ENCODE assay signal across 9 mouse cellular contexts in the genomic region with DNA sequence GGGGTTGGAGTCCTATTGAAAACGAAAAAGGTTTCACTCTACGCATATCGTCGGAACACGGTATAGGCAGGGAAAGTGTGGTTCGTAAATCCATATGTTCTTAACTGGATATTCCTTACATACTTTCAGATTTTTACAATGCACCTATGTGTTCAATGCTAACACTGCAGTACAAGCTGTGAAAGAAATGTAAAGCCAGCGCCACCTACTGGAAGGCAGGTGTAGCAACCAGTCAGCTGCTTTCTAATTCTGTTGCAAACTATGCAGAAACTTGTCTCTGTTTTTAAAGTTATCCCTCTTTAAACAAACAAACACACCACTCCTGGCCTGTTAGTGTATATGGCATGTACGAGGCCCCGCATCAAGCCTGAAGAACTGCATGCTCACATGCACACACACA. TPM values are rescaled to one million over a fixed set of nuclear protein-coding genes. Genes with fewer than 3 reads are reported as not detected.
DNase-seq lines count a peak whose midpoint lies in the region; ATAC-seq lines count a peak whose summit lies in the region.
"Had no signal": no experiment of that assay in that cellular context is flagged by ENCODE, and none has a peak within 500 bp of the region (broad histone marks: within the 10 kb centered on the region; RNA-seq: fewer than 3 reads in every experiment).

No protein-coding gene starts in this region.

- no peaks in the 10 kb centered on the region for H3K4me1 ChIP-seq in midbrain, embryonic 10.5 days
- H3K4me1 ChIP-seq in midbrain, embryonic 16.5 days (ENCODE audit: control insufficient read depth, insufficient read depth, low read length) = no peaks in the 10 kb centered on the region
- no peaks in the 10 kb centered on the region for H3K4me1 ChIP-seq in hindbrain, embryonic 15.5 days (replicated peaks)

- H3K9me3 ChIP-seq in midbrain, embryonic 10.5 days (replicated peaks) = no peaks in the 10 kb centered on the region
- no peaks in the 10 kb centered on the region for H3K9me3 ChIP-seq in midbrain, embryonic 16.5 days (replicated peaks; ENCODE audit: control insufficient read depth, low read length, poor library complexity, severe bottlenecking)
- H3K9me3 ChIP-seq in hindbrain, embryonic 15.5 days = no peaks in the 10 kb centered on the region

- H3K27me3 ChIP-seq in midbrain, embryonic 10.5 days (ENCODE audit: low read depth, poor library complexity, severe bottlenecking) = no peaks in the 10 kb centered on the region
- no peaks in the 10 kb centered on the region for H3K27me3 ChIP-seq in midbrain, embryonic 16.5 days (ENCODE audit: control insufficient read depth, insufficient read depth, low read depth, low read length)
- no peaks in the 10 kb centered on the region for H3K27me3 ChIP-seq in hindbrain, embryonic 15.5 days

- H3K9ac ChIP-seq in midbrain, embryonic 16.5 days (ENCODE audit: low read depth, low read length) = no peak overlapping the region
- H3K9ac ChIP-seq in hindbrain, embryonic 15.5 days = no peak overlapping the region

- no peak overlapping the region for H3K27ac ChIP-seq in midbrain, embryonic 10.5 days (replicated peaks)
- H3K27ac ChIP-seq in midbrain, embryonic 16.5 days (ENCODE audit: low read length) = no peak overlapping the region
- no peak overlapping the region for H3K27ac ChIP-seq in hindbrain, embryonic 15.5 days (replicated peaks)

- 28% methylated on average over 9 of the region's 9 CpGs for WGBS in midbrain, embryonic 10.5 days
- 31% methylated on average over 9 of the region's 9 CpGs for WGBS in midbrain, embryonic 16.5 days
- 37% methylated on average over 9 of the region's 9 CpGs for WGBS in hindbrain, embryonic 15.5 days

- H3K4me3 ChIP-seq in midbrain, embryonic 10.5 days = no peak overlapping the region
- H3K4me3 ChIP-seq in midbrain, embryonic 16.5 days (ENCODE audit: low read depth, low read length) = no peak overlapping the region
- H3K4me3 ChIP-seq in hindbrain, embryonic 15.5 days = no peak overlapping the region
- H3K4me3 ChIP-seq: erythroblast, embryonic 14.5 days had no signal

- DNase-seq in midbrain, embryonic 10.5 days (ENCODE audit: low spot score) = peak; percentile 53
- DNase-seq in R1 (ENCODE audit: low read depth, low spot score) = peak; percentile 68
- peak; percentile 87 for DNase-seq in embryo, embryonic 11 days
- DNase-seq in layer of hippocampus, postnatal 36 days = peak; percentile 26 to 48
- DNase-seq in mesoderm, embryonic 11.5 days (ENCODE audit: low read depth, low spot score) = peak; percentile 82
- DNase-seq in thymus, postnatal 14 days = peak; percentile 53

- H3K4me2 ChIP-seq in midbrain, embryonic 16.5 days (ENCODE audit: low read length) = no peak overlapping the region
- H3K4me2 ChIP-seq in hindbrain, embryonic 15.5 days = no peak overlapping the region

- no peak for ATAC-seq in midbrain, embryonic 16.5 days
- ATAC-seq in hindbrain, embryonic 15.5 days (ENCODE audit: low FRiP score, low read depth) = 0 out of 2 replicates have a peak, but pooled peaks have one; percentile 48

- H3K36me3 ChIP-seq in midbrain, embryonic 10.5 days = no peaks in the 10 kb centered on the region
- H3K36me3 ChIP-seq in midbrain, embryonic 16.5 days (ENCODE audit: control insufficient read depth, insufficient read depth, low read length) = no peaks in the 10 kb centered on the region
- H3K36me3 ChIP-seq in hindbrain, embryonic 15.5 days = no peaks in the 10 kb centered on the region

RNA-seq across cellular contexts. Expression of a gene that starts 34.5 kb away (rescaled TPM):
- 3.2 TPM in 2 replicates for polyA plus RNA-seq in midbrain, embryonic 10.5 days (2016; fragmentation: Nextera tagmentation; extraction: Ambion mirVana)
- 1.0 and 1.3 TPM in 2 replicates for polyA plus RNA-seq in midbrain, embryonic 16.5 days (2015; fragmentation: Nextera tagmentation; extraction: Ambion mirVana)
- polyA plus RNA-seq in hindbrain, embryonic 15.5 days (2015; fragmentation: Nextera tagmentation; extraction: Ambion mirVana) = 1.5 and 2.0 TPM in 2 replicates
- 1 to 10 TPM; 3.4 to 4.6 TPM for total RNA-seq in layer of hippocampus, postnatal 36 days (2021)
- polyA plus RNA-seq: erythroblast, embryonic 14.5 days had no signal

Comparison
In these comparisons a context has a peak if more than half of its experiments do, and no peak if none do; other contexts are left out.
1. DNase-seq: peak in every context shown above with its lines; median percentile 87 in embryo, embryonic 11 days; 82 in mesoderm, embryonic 11.5 days; 68 in R1; 53 in midbrain, embryonic 10.5 days; 53 in thymus, postnatal 14 days; 37 in layer of hippocampus, postnatal 36 days.